Mouse (Mus musculus): Measurements from ENCODE around the gene Fhad1.

DNA sequence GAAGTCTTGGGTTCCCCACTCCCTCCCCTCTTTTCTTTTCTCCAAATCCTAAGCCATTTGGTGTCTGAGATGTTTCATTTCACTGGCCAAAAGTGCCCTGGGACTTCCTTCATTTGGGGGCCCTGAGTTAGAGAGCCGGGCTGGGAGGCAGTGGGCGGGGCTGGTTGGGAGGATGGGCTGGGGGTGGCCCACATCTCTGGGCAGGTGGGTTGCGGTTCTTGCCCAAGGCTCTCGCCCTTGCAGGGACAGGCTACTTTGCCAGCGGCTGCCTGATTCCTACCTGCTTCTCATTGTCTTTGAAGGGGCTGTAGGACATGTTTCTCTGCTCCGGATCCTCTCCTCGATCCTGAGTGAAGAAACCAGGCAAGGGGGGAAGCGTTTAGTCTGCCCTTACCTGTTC lies 116.0 kb downstream of the Fhad1 start:
- TF ChIP-seq CTCF (conservative IDR thresholded peaks at IDR 0.05; ENCODE audit: insufficient read depth, insufficient read length, low read depth, low read length) (no peak), POLR2A (IDR thresholded peaks at IDR 0.05; ENCODE audit: low read depth, low read length) (no peak)

Data from kidney, adult 2 months (tissue).